Mouse (Mus musculus): ENCODE results near the gene Arhgef19. TPM values are rescaled to one million over a fixed set of nuclear protein-coding genes. Genes with fewer than 3 reads are reported as not detected.

Gene Arhgef19
- polyA plus RNA-seq, 2 experiments: 15.3 to 20.4 TPM

DNA sequence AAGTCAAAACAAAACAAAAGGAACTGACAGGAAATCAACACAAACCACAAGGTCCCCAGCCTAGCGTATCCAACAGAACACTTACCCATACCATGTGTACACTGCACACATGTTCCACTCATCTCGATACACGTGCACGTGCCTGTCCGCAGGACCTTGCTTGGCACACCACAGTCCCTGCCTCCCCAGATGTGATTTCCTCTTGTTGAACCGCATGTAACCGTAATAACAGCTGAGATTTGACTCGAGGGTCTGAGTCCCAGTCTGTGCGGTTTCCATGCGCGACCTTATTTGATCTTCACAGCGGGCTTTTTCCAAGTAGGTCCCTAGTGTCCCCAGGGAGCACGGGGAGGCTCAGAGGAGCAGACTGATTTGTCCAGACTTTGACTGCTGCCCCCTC, 60.1 kb downstream of the Arhgef19 start:
- H3K27me3 ChIP-seq (ENCODE audit: control insufficient read depth, insufficient read depth, low read length): 0 out of 2 replicates have a peak, but pooled peaks cover 8% of the 10 kb centered on the region
- peaks cover 20% of the 10 kb centered on the region for H3K4me1 ChIP-seq (ENCODE audit: control insufficient read depth, insufficient read depth, low read length)
- no peaks in the 10 kb centered on the region for H3K9me3 ChIP-seq (ENCODE audit: control insufficient read depth, low read length)
- no peak overlapping the region for H3K4me2 ChIP-seq (replicated peaks; ENCODE audit: low read depth, low read length, severe bottlenecking)
- no peaks in the 10 kb centered on the region for H3K36me3 ChIP-seq (ENCODE audit: control insufficient read depth, insufficient read depth, low read length)
- no peak overlapping the region for H3K4me3 ChIP-seq (replicated peaks; ENCODE audit: low read length)
- DNase-seq (ENCODE audit: low spot score): no peak
- no peak for TF ChIP-seq POLR2A (IDR thresholded peaks at IDR 0.05; ENCODE audit: borderline replicate concordance, extremely low read depth, insufficient read depth, insufficient read length)
- no peak for ATAC-seq (ENCODE audit: low FRiP score, low read depth)
- no peak overlapping the region for H3K27ac ChIP-seq (replicated peaks; ENCODE audit: low read depth, low read length)
- 48% methylated on average over 13 of the region's 13 CpGs for WGBS
- no peak overlapping the region for H3K9ac ChIP-seq (ENCODE audit: low read depth, low read length, severe bottlenecking)

DNA sequence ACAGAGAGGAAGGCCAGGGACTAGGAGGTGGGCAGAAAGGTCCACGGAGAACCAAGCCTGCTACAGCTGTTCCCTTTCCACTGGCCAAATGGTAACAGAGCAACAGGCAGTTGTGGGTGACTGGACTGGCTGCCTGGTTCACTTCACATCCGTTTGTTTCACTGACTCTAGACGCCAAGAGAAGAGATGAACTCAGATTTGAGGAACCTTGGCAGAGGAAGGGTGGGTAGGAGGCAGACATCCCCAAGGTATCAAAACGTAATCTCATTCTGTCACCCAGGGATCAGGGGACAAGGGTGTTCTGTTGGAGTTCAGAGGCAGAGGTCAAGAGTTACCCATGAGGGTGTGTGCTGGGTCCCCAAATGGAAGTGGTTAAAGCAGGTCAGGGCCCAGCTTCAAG, 60.9 kb downstream of the Arhgef19 start:
- H3K27ac ChIP-seq (replicated peaks; ENCODE audit: low read depth, low read length): no peak overlapping the region
- no peak for ATAC-seq (ENCODE audit: low FRiP score, low read depth)
- no peak overlapping the region for H3K4me2 ChIP-seq (replicated peaks; ENCODE audit: low read depth, low read length, severe bottlenecking)
- TF ChIP-seq POLR2A (IDR thresholded peaks at IDR 0.05; ENCODE audit: borderline replicate concordance, extremely low read depth, insufficient read depth, insufficient read length): no peak
- H3K9ac ChIP-seq (ENCODE audit: low read depth, low read length, severe bottlenecking): no peak overlapping the region
- H3K4me3 ChIP-seq (replicated peaks; ENCODE audit: low read length): no peak overlapping the region
- 0 out of 2 replicates have a peak, but pooled peaks cover 8% of the 10 kb centered on the region for H3K27me3 ChIP-seq (ENCODE audit: control insufficient read depth, insufficient read depth, low read length)
- H3K36me3 ChIP-seq (ENCODE audit: control insufficient read depth, insufficient read depth, low read length): no peaks in the 10 kb centered on the region
- no peaks in the 10 kb centered on the region for H3K9me3 ChIP-seq (ENCODE audit: control insufficient read depth, low read length)
- H3K4me1 ChIP-seq (ENCODE audit: control insufficient read depth, insufficient read depth, low read length): peaks cover 20% of the 10 kb centered on the region
- no peak for DNase-seq (ENCODE audit: low spot score)
- WGBS: 48% methylated on average over 4 of the region's 4 CpGs

DNA sequence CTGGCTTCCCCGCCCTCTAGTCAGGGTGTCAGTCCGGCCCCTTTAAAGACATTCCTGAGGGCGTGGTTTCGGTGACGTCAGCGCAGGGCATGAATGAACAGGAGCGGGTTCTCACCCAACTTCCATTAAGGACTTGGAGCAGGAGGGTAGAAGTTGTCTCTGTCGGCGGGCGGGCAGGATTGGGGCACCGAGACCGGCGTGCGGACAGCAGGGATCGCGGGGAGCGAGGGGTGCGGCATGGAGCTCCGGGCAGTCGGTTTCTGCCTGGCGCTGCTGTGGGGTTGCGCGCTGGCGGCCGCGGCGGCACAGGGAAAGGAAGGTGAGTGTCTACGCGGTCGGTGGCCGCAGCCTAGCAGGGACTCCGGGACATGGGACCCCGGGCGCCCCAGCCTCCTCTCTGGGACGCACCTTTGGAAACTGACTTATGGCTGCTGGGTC, 61.8 kb downstream of the Arhgef19 start, which contains the start of gene Epha2:
TSS of gene Epha2 (plus strand) at position 125 of the 438 bp plus-strand sequence.
- Histone ChIP-seq H3K36me3 (ENCODE audit: control insufficient read depth, insufficient read depth, low read length) (no peaks in the 10 kb centered on the region), H3K4me3 (replicated peaks; ENCODE audit: low read length) (peak within 1 kb of the TSS; percentile 54), H3K9ac (ENCODE audit: low read depth, low read length, severe bottlenecking) (peak within 1 kb of the TSS; percentile 69), H3K4me1 (ENCODE audit: control insufficient read depth, insufficient read depth, low read length) (peaks cover 12% of the 10 kb centered on the region), H3K27ac (replicated peaks; ENCODE audit: low read depth, low read length) (no peak within 1 kb of the TSS), H3K27me3 (ENCODE audit: control insufficient read depth, insufficient read depth, low read length) (0 out of 2 replicates have a peak, but pooled peaks cover 8% of the 10 kb centered on the region), H3K4me2 (replicated peaks; ENCODE audit: low read depth, low read length, severe bottlenecking) (peak within 1 kb of the TSS; percentile 96), H3K9me3 (ENCODE audit: control insufficient read depth, low read length) (no peaks in the 10 kb centered on the region)
- DNase-seq (ENCODE audit: low spot score) (peak; percentile 82), ATAC-seq (ENCODE audit: low FRiP score, low read depth) (peak; percentile 75)
- peak; percentile 77; the same call in 1 of the 2 replicates for TF ChIP-seq POLR2A (IDR thresholded peaks at IDR 0.05; ENCODE audit: borderline replicate concordance, extremely low read depth, insufficient read depth, insufficient read length)
- under 1% methylated on average over 33 of the region's 35 CpGs for WGBS

DNA sequence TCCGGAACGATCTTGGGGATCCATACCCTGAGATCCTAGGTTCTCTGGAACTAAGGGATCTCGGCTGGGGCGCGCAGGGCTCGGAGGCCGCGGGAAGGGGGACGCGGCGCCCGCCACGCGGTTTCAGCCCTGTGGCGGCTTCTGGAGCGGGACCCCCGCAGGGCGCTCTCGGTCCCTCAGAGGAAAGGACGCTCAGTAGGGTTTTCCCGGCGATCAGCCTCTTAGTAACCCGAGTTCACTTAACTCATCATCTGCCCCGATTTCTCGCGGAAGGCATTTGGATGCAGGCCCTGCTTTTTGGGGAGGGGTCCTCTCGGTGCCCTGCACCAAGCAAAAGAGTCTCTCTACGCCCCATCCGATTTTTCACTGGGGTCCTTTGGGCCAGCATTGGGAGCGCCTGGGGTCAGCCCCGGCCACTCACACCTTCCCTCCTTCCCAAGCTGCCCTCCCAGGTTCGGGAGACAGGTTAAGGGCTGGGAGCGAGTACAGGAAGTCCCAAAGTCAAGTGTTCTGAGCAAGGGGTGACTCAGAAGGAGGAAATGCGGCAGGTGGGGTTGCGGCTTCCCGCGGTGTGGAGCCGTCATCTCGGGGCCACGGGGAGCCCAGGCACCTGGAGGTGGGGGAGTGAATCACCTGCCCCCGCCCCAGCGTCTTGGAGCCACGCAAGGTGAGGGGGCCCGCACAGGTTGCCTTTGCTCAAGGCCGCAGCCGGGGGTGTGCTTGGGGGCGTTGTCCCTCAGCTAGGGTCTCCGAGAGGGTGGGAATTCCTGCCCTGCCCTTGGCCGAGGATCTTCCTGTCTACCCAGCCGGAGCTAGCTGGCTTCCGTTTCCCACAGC, 62.5 kb downstream of the Arhgef19 start:
- ATAC-seq (ENCODE audit: low FRiP score, low read depth): no peak; the same call in 1 of the 2 replicates
- 0 out of 2 replicates have a peak, but pooled peaks cover 6% of the 10 kb centered on the region for H3K27me3 ChIP-seq (ENCODE audit: control insufficient read depth, insufficient read depth, low read length)

More for the DNA sequence above, 62.5 kb downstream of the Arhgef19 start:
- no peak overlapping the region for H3K27ac ChIP-seq (replicated peaks; ENCODE audit: low read depth, low read length)
- DNase-seq (ENCODE audit: low spot score): no peak
- no peaks in the 10 kb centered on the region for H3K36me3 ChIP-seq (ENCODE audit: control insufficient read depth, insufficient read depth, low read length)
- H3K9me3 ChIP-seq (ENCODE audit: control insufficient read depth, low read length): no peaks in the 10 kb centered on the region
- peaks cover 9% of the 10 kb centered on the region for H3K4me1 ChIP-seq (ENCODE audit: control insufficient read depth, insufficient read depth, low read length)
- no peak for TF ChIP-seq POLR2A (IDR thresholded peaks at IDR 0.05; ENCODE audit: borderline replicate concordance, extremely low read depth, insufficient read depth, insufficient read length)
- H3K9ac ChIP-seq (ENCODE audit: low read depth, low read length, severe bottlenecking): peak overlapping the region; percentile 69
- H3K4me2 ChIP-seq (replicated peaks; ENCODE audit: low read depth, low read length, severe bottlenecking): peak overlapping the region; percentile 96
- peak overlapping the region; percentile 54 for H3K4me3 ChIP-seq (replicated peaks; ENCODE audit: low read length)
- under 1% methylated on average over 44 of the region's 51 CpGs for whole genome bisulfite sequencing

All from limb, embryonic 14.5 days (tissue).